Mouse (Mus musculus) heart, postnatal 0 days (tissue): ENCODE measurements around the gene G6pc.

Source experiments
- CTCF ChIP-seq: IDR thresholded peaks from 2 replicates; pipeline ENCODE4 v1.5.1; 2016; ENCODE audit warnings: antibody characterized with exemption, control low read depth, low read depth
- EP300 ChIP-seq: IDR thresholded peaks from 2 replicates; pipeline ENCODE4 v1.6.1; 2016; ENCODE audit warnings: antibody characterized with exemption, low read depth

DNA sequence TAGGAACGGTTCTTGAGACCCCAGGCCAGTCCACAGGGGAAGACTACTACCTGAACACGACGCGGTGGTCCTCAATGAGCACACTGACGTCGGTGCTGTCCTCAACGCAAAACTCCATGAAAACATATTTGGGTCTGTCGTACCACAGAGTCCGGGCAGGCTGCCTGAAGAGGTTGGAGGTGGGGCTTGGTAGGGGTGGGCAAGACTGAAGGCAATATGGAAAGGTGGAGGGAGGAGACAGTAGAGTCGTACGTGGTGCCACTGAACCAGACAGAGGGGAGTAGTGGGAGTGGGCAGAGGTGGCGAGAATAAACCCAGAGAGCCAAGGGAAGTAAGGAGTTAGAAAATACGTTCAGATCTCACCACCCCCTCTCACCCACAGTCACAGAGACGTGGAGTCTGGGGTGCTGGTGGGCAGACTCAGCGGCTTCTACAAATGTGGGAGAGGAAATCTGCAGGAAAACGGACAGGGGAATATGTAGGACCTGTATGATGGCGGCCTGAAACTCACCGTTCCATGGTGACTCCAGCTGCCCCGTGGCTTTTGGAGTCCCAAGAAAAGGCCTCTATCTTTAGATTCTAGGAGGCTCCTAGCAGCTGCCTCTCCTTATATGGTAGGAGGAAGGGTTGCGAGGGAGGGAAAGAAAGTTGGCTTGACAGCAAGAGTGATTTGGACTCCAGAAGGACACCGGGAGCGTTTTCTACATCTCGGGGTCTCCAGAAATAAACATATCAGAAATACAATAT, 56.9 kb downstream of the G6pc start, which contains the start of gene Gm27029:
- TF ChIP-seq CTCF (no peak), EP300 (no peak)
